Mouse (Mus musculus): Measurements from ENCODE around the gene Zmiz1.

DNA sequence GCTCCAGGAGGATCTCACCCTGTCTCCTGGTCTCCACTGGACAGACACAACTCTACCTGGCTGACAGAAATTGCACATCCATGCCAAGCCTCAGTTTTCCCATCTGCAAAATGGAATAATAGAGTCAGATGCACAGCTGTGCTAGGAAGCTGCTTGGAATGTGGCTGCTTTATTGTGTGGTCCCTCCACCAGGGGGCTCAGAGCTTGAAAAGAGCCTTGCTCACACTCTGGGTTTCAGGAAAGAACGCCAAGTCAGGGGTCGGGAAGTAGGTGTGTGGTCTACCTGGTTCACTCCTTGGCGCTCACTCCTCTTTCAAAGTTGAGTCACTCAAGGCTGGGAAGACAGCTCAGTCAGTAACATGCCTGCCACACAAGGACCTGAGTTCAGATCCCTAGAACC lies 101.9 kb downstream of the Zmiz1 start:
- no peak for TF ChIP-seq CTCF (IDR thresholded peaks at IDR 0.05; ENCODE audit: borderline replicate concordance, insufficient read depth, low read depth, low read length)
- TF ChIP-seq POLR2A (IDR thresholded peaks at IDR 0.05; ENCODE audit: borderline replicate concordance, insufficient read depth, low read length): no peak

Measured in cerebellum, adult 2 months (tissue).